Mouse (Mus musculus): ENCODE measurements around the gene Ubac2.

- no peak for TF ChIP-seq EP300 (IDR thresholded peaks at IDR 0.05)
- no peak for TF ChIP-seq CTCF (IDR thresholded peaks at IDR 0.05)
Observed at GRCm38 (mm10) chr14:121973114-121973513, 94.7 kb downstream of the Ubac2 start.

Data from lung, postnatal 0 days (tissue).